20 mouse cellular contexts compared by ENCODE assay signal in genomic region chr14:73483516-73484229, GRCm38 (mm10). TPM values are rescaled to one million over a fixed set of nuclear protein-coding genes. Genes with fewer than 3 reads are reported as not detected.
DNase-seq lines count a peak whose midpoint lies in the region; ATAC-seq and TF ChIP-seq lines count a peak whose summit lies in the region.
"Had no signal": no experiment of that assay in that cellular context is flagged by ENCODE, and none has a peak within 500 bp of the region (broad histone marks: within the 10 kb centered on the region; RNA-seq: fewer than 3 reads in every experiment).

No protein-coding gene starts in this region.

- no peaks in the 10 kb centered on the region for H3K9me3 ChIP-seq in kidney, embryonic 14.5 days (ENCODE audit: control insufficient read depth, low read length)
- H3K9me3 ChIP-seq in lung, embryonic 14.5 days (ENCODE audit: low read depth, low read length), result no peaks in the 10 kb centered on the region
- no peaks in the 10 kb centered on the region for H3K9me3 ChIP-seq in embryonic facial prominence, embryonic 13.5 days
- H3K9me3 ChIP-seq in limb, embryonic 13.5 days, result no peaks in the 10 kb centered on the region
- H3K9me3 ChIP-seq: forebrain, embryonic 12.5 days; heart, embryonic 13.5 days; hindbrain, embryonic 15.5 days had no signal

- no peak overlapping the region for H3K9ac ChIP-seq in kidney, embryonic 14.5 days (ENCODE audit: low read depth, low read length)
- no peak overlapping the region for H3K9ac ChIP-seq in lung, embryonic 14.5 days
- no peak overlapping the region for H3K9ac ChIP-seq in embryonic facial prominence, embryonic 13.5 days
- H3K9ac ChIP-seq in limb, embryonic 13.5 days, result no peak overlapping the region
- H3K9ac ChIP-seq: forebrain, embryonic 12.5 days; forebrain, postnatal 0 days; heart, embryonic 13.5 days; hindbrain, embryonic 15.5 days had no signal

- no peak overlapping the region for H3K4me2 ChIP-seq in kidney, embryonic 14.5 days (replicated peaks; ENCODE audit: low read depth, low read length)
- no peak overlapping the region for H3K4me2 ChIP-seq in lung, embryonic 14.5 days
- no peak overlapping the region for H3K4me2 ChIP-seq in embryonic facial prominence, embryonic 13.5 days
- no peak overlapping the region for H3K4me2 ChIP-seq in limb, embryonic 13.5 days (replicated peaks)
- H3K4me2 ChIP-seq: forebrain, embryonic 12.5 days; heart, embryonic 13.5 days; hindbrain, embryonic 15.5 days had no signal

- no peak overlapping the region for H3K4me3 ChIP-seq in kidney, embryonic 14.5 days (ENCODE audit: low read length)
- H3K4me3 ChIP-seq in kidney, adult 2 months (ENCODE audit: insufficient read depth, low read depth, low read length), result no peak overlapping the region
- no peak overlapping the region for H3K4me3 ChIP-seq in lung, embryonic 14.5 days (ENCODE audit: low read depth, low read length)
- H3K4me3 ChIP-seq in embryonic facial prominence, embryonic 13.5 days, result no peak overlapping the region
- no peak overlapping the region for H3K4me3 ChIP-seq in limb, embryonic 13.5 days
- H3K4me3 ChIP-seq: forebrain, embryonic 12.5 days; heart, embryonic 13.5 days; hindbrain, embryonic 15.5 days had no signal

- no peak for TF ChIP-seq CTCF in kidney, adult 2 months (conservative IDR thresholded peaks at IDR 0.05; ENCODE audit: insufficient read depth, insufficient read length, low read depth, low read length)
- no peak for TF ChIP-seq CTCF in lung, embryonic 14.5 days (IDR thresholded peaks at IDR 0.05; ENCODE audit: low read depth)

- peak; percentile 70 for ATAC-seq in kidney, embryonic 14.5 days (ENCODE audit: low FRiP score, low TSS enrichment)
- ATAC-seq in lung, embryonic 14.5 days (ENCODE audit: insufficient read depth), result 0 out of 2 replicates have a peak, but pooled peaks have one; percentile 21
- ATAC-seq in embryonic facial prominence, embryonic 13.5 days (ENCODE audit: insufficient number of reproducible peaks, insufficient read depth, low FRiP score, low TSS enrichment, low read depth), result peak; percentile 68
- peak; percentile 48 for ATAC-seq in limb, embryonic 13.5 days (ENCODE audit: low FRiP score, low read depth)
- ATAC-seq: activated CD4-positive, CD25-positive, alpha-beta regulatory T cell, adult 4 months; forebrain, postnatal 0 days; Patski had no signal

- H3K27ac ChIP-seq in kidney, embryonic 14.5 days (ENCODE audit: low read depth, low read length), result no peak overlapping the region
- H3K27ac ChIP-seq in kidney, adult 2 months (ENCODE audit: insufficient read depth, low read depth, low read length), result no peak overlapping the region
- H3K27ac ChIP-seq in lung, embryonic 14.5 days (ENCODE audit: low read depth), result no peak overlapping the region
- H3K27ac ChIP-seq in embryonic facial prominence, embryonic 13.5 days, result peak overlapping the region; percentile 44; the same call in 1 of the 2 replicates
- peak overlapping the region; percentile 22; the same call in 1 of the 2 replicates for H3K27ac ChIP-seq in limb, embryonic 13.5 days
- H3K27ac ChIP-seq: forebrain, embryonic 12.5 days; heart, embryonic 13.5 days; hindbrain, embryonic 15.5 days had no signal

- no peaks in the 10 kb centered on the region for H3K36me3 ChIP-seq in kidney, embryonic 14.5 days (ENCODE audit: control insufficient read depth, insufficient read depth, low read length)
- no peaks in the 10 kb centered on the region for H3K36me3 ChIP-seq in kidney, adult 2 months (ENCODE audit: control insufficient read depth, insufficient read depth, low read length)
- H3K36me3 ChIP-seq in lung, embryonic 14.5 days (ENCODE audit: insufficient read depth), result no peaks in the 10 kb centered on the region
- H3K36me3 ChIP-seq in embryonic facial prominence, embryonic 13.5 days, result no peaks in the 10 kb centered on the region
- no peaks in the 10 kb centered on the region for H3K36me3 ChIP-seq in limb, embryonic 13.5 days
- H3K36me3 ChIP-seq: forebrain, embryonic 12.5 days; heart, embryonic 13.5 days; hindbrain, embryonic 15.5 days had no signal

- TF ChIP-seq POLR2A in kidney, adult 2 months (IDR thresholded peaks at IDR 0.05; ENCODE audit: low read depth, low read length), result no peak

- no peaks in the 10 kb centered on the region for H3K4me1 ChIP-seq in kidney, embryonic 14.5 days (ENCODE audit: control insufficient read depth, insufficient read depth, low read length)
- no peaks in the 10 kb centered on the region for H3K4me1 ChIP-seq in kidney, adult 2 months (ENCODE audit: control insufficient read depth, insufficient read depth, low read length)
- no peaks in the 10 kb centered on the region for H3K4me1 ChIP-seq in lung, embryonic 14.5 days (ENCODE audit: insufficient read depth)
- peaks cover 12% of the 10 kb centered on the region for H3K4me1 ChIP-seq in embryonic facial prominence, embryonic 13.5 days
- peaks cover 14% of the 10 kb centered on the region for H3K4me1 ChIP-seq in limb, embryonic 13.5 days
- H3K4me1 ChIP-seq: forebrain, embryonic 12.5 days; hindbrain, embryonic 15.5 days had no signal

- no peaks in the 10 kb centered on the region for H3K27me3 ChIP-seq in kidney, embryonic 14.5 days (ENCODE audit: control insufficient read depth, insufficient read depth, low read length)
- H3K27me3 ChIP-seq in kidney, adult 2 months (replicated peaks; ENCODE audit: control insufficient read depth, insufficient read depth, low read length), result no peaks in the 10 kb centered on the region
- H3K27me3 ChIP-seq in lung, embryonic 14.5 days (ENCODE audit: insufficient read depth, low read length), result no peaks in the 10 kb centered on the region
- no peaks in the 10 kb centered on the region for H3K27me3 ChIP-seq in embryonic facial prominence, embryonic 13.5 days
- no peaks in the 10 kb centered on the region for H3K27me3 ChIP-seq in limb, embryonic 13.5 days
- H3K27me3 ChIP-seq: CH12.LX; forebrain, embryonic 12.5 days; heart, embryonic 13.5 days; hindbrain, embryonic 15.5 days had no signal

- 43% methylated on average over 5 of the region's 5 CpGs for WGBS in kidney, embryonic 14.5 days
- WGBS in kidney, adult 2 months, result 72% methylated on average over 5 of the region's 5 CpGs
- 68% methylated on average over 5 of the region's 5 CpGs for WGBS in lung, embryonic 14.5 days
- 61% methylated on average over 5 of the region's 5 CpGs for WGBS in embryonic facial prominence, embryonic 13.5 days
- 64% methylated on average over 5 of the region's 5 CpGs for WGBS in limb, embryonic 13.5 days

- no peak for DNase-seq in kidney, adult 2 months
- DNase-seq in lung, embryonic 14.5 days, result no peak
- no peak for DNase-seq in lung, adult 18-20 months
- DNase-seq in right cerebral cortex, adult 2 months (ENCODE audit: low spot score in 2 of 2), result no peak
- DNase-seq: adrenal gland, postnatal 14 days; cerebellum, adult 18-20 months; cerebellum, adult 9-11 months; cerebellum, postnatal 36 days; forebrain, postnatal 0 days; gastrocnemius, postnatal 14 days; heart, postnatal 36 days had no signal

RNA-seq across cellular contexts. Expression of gene Med4, which starts 26.2 kb away (rescaled TPM):
- 90.6 and 102 TPM in 2 replicates for polyA plus RNA-seq in kidney, embryonic 14.5 days (2014; fragmentation: Nextera tagmentation; extraction: Ambion mirVana)
- polyA plus RNA-seq in kidney, adult 2 months (2012; rRNA removed), result 11.8 and 13.6 TPM in 2 replicates
- polyA plus RNA-seq in lung, embryonic 14.5 days (2014; fragmentation: Nextera tagmentation; extraction: Ambion mirVana), result 91.8 and 97.9 TPM in 2 replicates
- 99.4 and 103 TPM in 2 replicates for polyA plus RNA-seq in embryonic facial prominence, embryonic 13.5 days (2015; fragmentation: Nextera tagmentation; extraction: Ambion mirVana)
- 105 and 113 TPM in 2 replicates for polyA plus RNA-seq in limb, embryonic 13.5 days (2015; fragmentation: Nextera tagmentation; extraction: Ambion mirVana)

RNA-seq across cellular contexts. Expression of gene Sucla2, which starts 41.4 kb away (rescaled TPM):
- polyA plus RNA-seq in kidney, embryonic 14.5 days (2014; fragmentation: Nextera tagmentation; extraction: Ambion mirVana), result 113 and 128 TPM in 2 replicates
- polyA plus RNA-seq in kidney, adult 2 months (2012; rRNA removed), result 34.9 and 55.4 TPM in 2 replicates
- 102 and 112 TPM in 2 replicates for polyA plus RNA-seq in lung, embryonic 14.5 days (2014; fragmentation: Nextera tagmentation; extraction: Ambion mirVana)
- 99.0 and 101 TPM in 2 replicates for polyA plus RNA-seq in embryonic facial prominence, embryonic 13.5 days (2015; fragmentation: Nextera tagmentation; extraction: Ambion mirVana)
- polyA plus RNA-seq in limb, embryonic 13.5 days (2015; fragmentation: Nextera tagmentation; extraction: Ambion mirVana), result 103 and 106 TPM in 2 replicates

Comparison
In these comparisons a context has a peak if more than half of its experiments do, and no peak if none do; other contexts are left out.
1. H3K27ac ChIP-seq: peak in embryonic facial prominence, embryonic 13.5 days (single experiment) and limb, embryonic 13.5 days (single experiment); none in kidney, embryonic 14.5 days (single experiment), kidney, adult 2 months (single experiment) and lung, embryonic 14.5 days (single experiment).
2. Peak in every context shown above with its lines, with median percentiles within 50 percentile points of each other: ATAC-seq.